Mouse (Mus musculus) kidney, postnatal 25 days (tissue): Measurements from ENCODE around the gene Prkg1.
"Not testable (repeated sequence)": the region's sequence is repeated elsewhere in the genome, so short reads cannot be mapped to it uniquely, and the experiment has no call there.

Experiments
- DNase-seq, 2 experiments: peaks; one replicate each; pipeline ENCODE4 v3.0.0; 2021; ENCODE audit warnings: mixed read lengths in 2 of 2

Prkg1 gene

GRCm38 (mm10) chr19:31279797-31280486 lies 484.9 kb downstream of the Prkg1 start:
- peak in 1 of 2 experiments; percentile 57 for DNase-seq

- DNase-seq = no peak
These were observed 502.4 kb downstream of the Prkg1 start for GRCm38 (mm10) chr19:31262438-31262837.

- no peak for DNase-seq
These were observed 504.3 kb downstream of the Prkg1 start for GRCm38 (mm10) chr19:31260494-31260893.

GRCm38 (mm10) chr19:31255780-31256179 lies 509.1 kb downstream of the Prkg1 start:
- peak in 1 of 2 experiments; percentile 34 for DNase-seq

- no peak for DNase-seq
These were observed 532.4 kb downstream of the Prkg1 start for GRCm38 (mm10) chr19:31232410-31232809.

GRCm38 (mm10) chr19:31228385-31228784 lies 536.4 kb downstream of the Prkg1 start:
- no peak for DNase-seq

GRCm38 (mm10) chr19:31223457-31223856 lies 541.4 kb downstream of the Prkg1 start:
- no peak for DNase-seq

GRCm38 (mm10) chr19:31219261-31219660 lies 545.6 kb downstream of the Prkg1 start:
- DNase-seq = not testable (repeated sequence)

GRCm38 (mm10) chr19:31210850-31211249 lies 554.0 kb downstream of the Prkg1 start:
- no peak for DNase-seq

- no peak for DNase-seq
These were observed 554.4 kb downstream of the Prkg1 start for GRCm38 (mm10) chr19:31210449-31210848.

GRCm38 (mm10) chr19:31199583-31199982 lies 565.2 kb downstream of the Prkg1 start:
- DNase-seq = no peak

- DNase-seq = no peak
These were observed 566.4 kb downstream of the Prkg1 start for GRCm38 (mm10) chr19:31198461-31198860.

- no peak for DNase-seq
These were observed 567.8 kb downstream of the Prkg1 start for GRCm38 (mm10) chr19:31197076-31197475.

- DNase-seq = no peak
These were observed 576.1 kb downstream of the Prkg1 start for GRCm38 (mm10) chr19:31188559-31189218.

GRCm38 (mm10) chr19:31180757-31181156 lies 584.1 kb downstream of the Prkg1 start:
- DNase-seq = no peak

GRCm38 (mm10) chr19:31177279-31177922 lies 587.4 kb downstream of the Prkg1 start:
- DNase-seq = no peak

- no peak for DNase-seq
These were observed 593.8 kb downstream of the Prkg1 start for GRCm38 (mm10) chr19:31170985-31171384.

- DNase-seq = no peak
These were observed 605.8 kb downstream of the Prkg1 start for GRCm38 (mm10) chr19:31158944-31159460.

GRCm38 (mm10) chr19:31153399-31153798 lies 611.4 kb downstream of the Prkg1 start:
- DNase-seq = no peak

GRCm38 (mm10) chr19:31149902-31150301 lies 614.9 kb downstream of the Prkg1 start:
- no peak for DNase-seq

- no peak for DNase-seq
These were observed 617.4 kb downstream of the Prkg1 start for GRCm38 (mm10) chr19:31147457-31147856.

GRCm38 (mm10) chr19:31146156-31146555 lies 618.7 kb downstream of the Prkg1 start:
- no peak for DNase-seq

- DNase-seq = no peak
These were observed 622.9 kb downstream of the Prkg1 start for GRCm38 (mm10) chr19:31141905-31142304.

- no peak for DNase-seq
These were observed 628.5 kb downstream of the Prkg1 start for GRCm38 (mm10) chr19:31136316-31136715.
